Mouse (Mus musculus): ENCODE measurements at regions not wholly inside any gene's neighbourhood (a gene's known extent, or its start where the extent isn't known, plus 50 kb on each side); places are given as distances from the start of the nearest gene placed in this dataset.
"Not testable (repeated sequence)": the region's sequence is repeated elsewhere in the genome, so short reads cannot be mapped to it uniquely, and the experiment has no call there.

GRCm38 (mm10) chr4:7921503-7921902, 317.3 kb downstream of the Car8 start:
- no peak for DNase-seq

- no peak for DNase-seq
These were observed 325.6 kb downstream of the Car8 start for GRCm38 (mm10) chr4:7913191-7913590.

GRCm38 (mm10) chr4:7912675-7913074, 326.2 kb downstream of the Car8 start:
- DNase-seq = no peak

GRCm38 (mm10) chr4:7903130-7903529, 335.7 kb downstream of the Car8 start:
- no peak for DNase-seq

- no peak for DNase-seq
These were observed 343.9 kb downstream of the Car8 start for GRCm38 (mm10) chr4:7894914-7895313.

- DNase-seq = no peak
These were observed 347.7 kb downstream of the Car8 start for GRCm38 (mm10) chr4:7891128-7891527.

GRCm38 (mm10) chr4:7854518-7854917, 384.3 kb downstream of the Car8 start:
- DNase-seq = no peak

- peak; percentile 30 for DNase-seq
These were observed 385.6 kb downstream of the Car8 start for GRCm38 (mm10) chr4:7853121-7853782.

- no peak for DNase-seq
These were observed 386.7 kb downstream of the Car8 start for GRCm38 (mm10) chr4:7852006-7852615.

- DNase-seq = no peak
These were observed 391.4 kb downstream of the Car8 start for GRCm38 (mm10) chr4:7847411-7847810.

- no peak for DNase-seq
These were observed 409.7 kb downstream of the Car8 start for GRCm38 (mm10) chr4:7829126-7829525.

- no peak for DNase-seq
These were observed 419.0 kb downstream of the Car8 start for GRCm38 (mm10) chr4:7819847-7820246.

- DNase-seq = not testable (repeated sequence)
These were observed 461.1 kb downstream of the Car8 start for GRCm38 (mm10) chr4:7777761-7778160.

- DNase-seq = no peak
These were observed 483.4 kb downstream of the Car8 start for GRCm38 (mm10) chr4:7755473-7755872.

- no peak for DNase-seq
These were observed 484.9 kb downstream of the Car8 start for GRCm38 (mm10) chr4:7753931-7754330.

GRCm38 (mm10) chr4:7751208-7751607, 487.6 kb downstream of the Car8 start:
- DNase-seq = no peak

GRCm38 (mm10) chr4:7722893-7723292, 515.9 kb downstream of the Car8 start:
- DNase-seq = no peak

- DNase-seq = no peak
These were observed 550.3 kb downstream of the Car8 start for GRCm38 (mm10) chr4:7688516-7688915.

GRCm38 (mm10) chr4:7687231-7687630, 551.6 kb downstream of the Car8 start:
- DNase-seq = no peak

- peak; percentile 5 for DNase-seq
These were observed 568.1 kb downstream of the Car8 start for GRCm38 (mm10) chr4:7670795-7671105.

GRCm38 (mm10) chr4:7669992-7670794, 568.6 kb downstream of the Car8 start:
- no peak for DNase-seq

- no peak for DNase-seq
These were observed 571.8 kb downstream of the Car8 start for GRCm38 (mm10) chr4:7666935-7667594.
